8 mouse cellular contexts compared by ENCODE assay signal in genomic region chr19:47280894-47281293, GRCm38 (mm10).
DNase-seq lines count a peak whose midpoint lies in the region; TF ChIP-seq lines count a peak whose summit lies in the region.

No protein-coding gene starts in this region.

- H3K36me3 ChIP-seq in liver, adult 2 months (ENCODE audit: control insufficient read depth, insufficient read depth, low read length) = peaks cover 6% of the 10 kb centered on the region; the same call in 1 of the 2 replicates

- 78% methylated on average over 9 of the region's 9 CpGs for WGBS in liver, adult 2 months

- no peak overlapping the region for H3K4me3 ChIP-seq in liver, adult 2 months (ENCODE audit: insufficient read depth, low read depth, low read length)

- no peak for DNase-seq in liver, adult 2 months (ENCODE audit: extremely low read depth, low read depth, low spot score)
- no peak for DNase-seq in liver
- DNase-seq in gastrocnemius, postnatal 14 days = peak; percentile 68
- peak; percentile 55 to 64 for DNase-seq in heart, postnatal 14 days
- DNase-seq in lung, postnatal 36 days = peak; percentile 25
- DNase-seq in thymus, postnatal 25 days = no peak
- DNase-seq in cerebellum, postnatal 4 days (ENCODE audit: low spot score in 2 of 2) = no peak
- no peak for DNase-seq in right cerebral cortex, adult 2 months (ENCODE audit: low spot score in 2 of 2)

- peaks cover 28% of the 10 kb centered on the region for H3K4me1 ChIP-seq in liver, adult 2 months (ENCODE audit: control insufficient read depth, insufficient read depth, low read length)

- no peak for TF ChIP-seq POLR2A in liver, adult 2 months (IDR thresholded peaks at IDR 0.05; ENCODE audit: extremely low read depth, insufficient read depth, low read length)

- H3K27ac ChIP-seq in liver, adult 2 months (replicated peaks; ENCODE audit: insufficient read depth, low read depth, low read length) = peak overlapping the region; percentile 36; the same call in 1 of the 2 replicates

- no peaks in the 10 kb centered on the region for H3K27me3 ChIP-seq in liver, adult 2 months (ENCODE audit: control insufficient read depth, insufficient read depth, low read length)

- H3K9ac ChIP-seq in liver, adult 2 months (ENCODE audit: low read depth, low read length) = no peak overlapping the region

- H3K79me2 ChIP-seq in liver, adult 2 months (ENCODE audit: control insufficient read depth, insufficient read depth, low read length) = no peaks in the 10 kb centered on the region

- intact Hi-C loops in gastrocnemius, postnatal 14 days (cut with DNase I; ENCODE audit: low total_unique reads) = no loop called here
- intact Hi-C loops in heart, postnatal 14 days (cut with DNase I) = loop anchor here (2.0 kb wide), 1 partner anchor 34 kb away; no protein-coding TSS in a partner anchor

- TF ChIP-seq CTCF in liver, adult 2 months (IDR thresholded peaks at IDR 0.05; ENCODE audit: low read depth, low read length) = no peak

Comparison
In these comparisons a context has a peak if more than half of its experiments do, and no peak if none do; other contexts are left out.
1. DNase-seq: peak in gastrocnemius, postnatal 14 days (single experiment), heart, postnatal 14 days (2 of 2) and lung, postnatal 36 days (single experiment); none in liver, adult 2 months (single experiment), liver (single experiment), thymus, postnatal 25 days (single experiment), cerebellum, postnatal 4 days (0 of 2) and right cerebral cortex, adult 2 months (0 of 2).